8 mouse cellular contexts compared by ENCODE assay signal in the genomic region with DNA sequence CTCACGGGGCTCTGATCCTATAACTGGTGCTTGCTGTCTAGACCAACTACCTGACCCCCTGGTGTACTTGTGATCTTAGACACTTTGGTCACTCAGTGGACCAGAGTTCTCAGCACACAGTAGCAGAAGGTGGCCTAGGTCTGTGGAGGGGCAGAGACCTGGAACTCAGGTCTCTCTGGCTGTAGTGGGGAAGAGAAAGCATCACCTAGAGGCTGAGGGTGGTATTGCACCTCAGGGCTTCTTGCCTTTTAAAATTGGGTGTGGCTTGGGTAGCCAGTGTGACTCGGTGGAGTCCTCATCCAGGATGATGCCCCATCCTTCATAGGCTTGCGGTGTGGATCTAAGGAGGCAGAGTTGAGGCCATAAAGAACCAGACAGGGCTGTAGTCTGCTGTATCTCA. TPM values are rescaled to one million over a fixed set of nuclear protein-coding genes. Genes with fewer than 3 reads are reported as not detected.
DNase-seq lines count a peak whose midpoint lies in the region; ATAC-seq and TF ChIP-seq lines count a peak whose summit lies in the region.

No protein-coding gene starts in this region.

- no peaks in the 10 kb centered on the region for H3K27me3 ChIP-seq in forebrain, embryonic 10.5 days (ENCODE audit: poor library complexity, severe bottlenecking)
- H3K27me3 ChIP-seq in forebrain, embryonic 13.5 days: no peaks in the 10 kb centered on the region
- H3K27me3 ChIP-seq in midbrain, embryonic 14.5 days (ENCODE audit: control insufficient read depth, insufficient read depth, low read length): no peaks in the 10 kb centered on the region
- H3K27me3 ChIP-seq in midbrain, embryonic 16.5 days (ENCODE audit: control insufficient read depth, insufficient read depth, low read depth, low read length): no peaks in the 10 kb centered on the region
- no peaks in the 10 kb centered on the region for H3K27me3 ChIP-seq in limb, embryonic 11.5 days (ENCODE audit: control insufficient read depth, insufficient read depth, low read length)
- H3K27me3 ChIP-seq in small intestine, adult 2 months (ENCODE audit: control insufficient read depth, insufficient read depth, low read length): no peaks in the 10 kb centered on the region

- H3K4me3 ChIP-seq in forebrain, embryonic 10.5 days: no peak overlapping the region
- H3K4me3 ChIP-seq in forebrain, embryonic 13.5 days: no peak overlapping the region
- H3K4me3 ChIP-seq in midbrain, embryonic 14.5 days (replicated peaks; ENCODE audit: low read depth, low read length): no peak overlapping the region
- no peak overlapping the region for H3K4me3 ChIP-seq in midbrain, embryonic 16.5 days (ENCODE audit: low read depth, low read length)
- H3K4me3 ChIP-seq in cortical plate, adult 2 months (ENCODE audit: insufficient read depth, low read length): no peak overlapping the region
- H3K4me3 ChIP-seq in limb, embryonic 11.5 days (ENCODE audit: low read depth, low read length): no peak overlapping the region
- no peak overlapping the region for H3K4me3 ChIP-seq in small intestine, adult 2 months (ENCODE audit: low read depth, low read length)

- no peaks in the 10 kb centered on the region for H3K9me3 ChIP-seq in forebrain, embryonic 10.5 days
- H3K9me3 ChIP-seq in forebrain, embryonic 13.5 days (replicated peaks): no peaks in the 10 kb centered on the region
- H3K9me3 ChIP-seq in midbrain, embryonic 14.5 days (ENCODE audit: control insufficient read depth, low read length): no peaks in the 10 kb centered on the region
- no peaks in the 10 kb centered on the region for H3K9me3 ChIP-seq in midbrain, embryonic 16.5 days (replicated peaks; ENCODE audit: control insufficient read depth, low read length, poor library complexity, severe bottlenecking)
- no peaks in the 10 kb centered on the region for H3K9me3 ChIP-seq in limb, embryonic 11.5 days (ENCODE audit: control insufficient read depth, low read length)

- WGBS in forebrain, embryonic 10.5 days: 71% methylated on average over 3 of the region's 3 CpGs
- WGBS in forebrain, embryonic 13.5 days: 63% methylated on average over 3 of the region's 3 CpGs
- 62% methylated on average over 3 of the region's 3 CpGs for WGBS in midbrain, embryonic 14.5 days
- 53% methylated on average over 3 of the region's 3 CpGs for WGBS in midbrain, embryonic 16.5 days
- WGBS in limb, embryonic 11.5 days: 65% methylated on average over 3 of the region's 3 CpGs
- 53% methylated on average over 3 of the region's 3 CpGs for WGBS in small intestine, adult 2 months

- H3K9ac ChIP-seq in forebrain, embryonic 13.5 days: no peak overlapping the region
- H3K9ac ChIP-seq in midbrain, embryonic 14.5 days (replicated peaks; ENCODE audit: low read length): no peak overlapping the region
- H3K9ac ChIP-seq in midbrain, embryonic 16.5 days (ENCODE audit: low read depth, low read length): no peak overlapping the region
- H3K9ac ChIP-seq in limb, embryonic 11.5 days (ENCODE audit: low read length): no peak overlapping the region

- peak; percentile 38 for DNase-seq in forebrain, embryonic 10.5 days (ENCODE audit: extremely low spot score, low spot score)
- DNase-seq in midbrain, embryonic 14.5 days: peak; percentile 27
- peak; percentile 71 for DNase-seq in limb, embryonic 11.5 days (ENCODE audit: low spot score)
- DNase-seq in frontal cortex, postnatal 14 days (ENCODE audit: low spot score in 2 of 2): no peak

- TF ChIP-seq CTCF in cortical plate, adult 2 months (IDR thresholded peaks at IDR 0.05; ENCODE audit: extremely low read depth, insufficient read depth, low read length): peak; percentile 63
- peak; percentile 66; the same call in 1 of the 2 replicates for TF ChIP-seq CTCF in small intestine, adult 2 months (IDR thresholded peaks at IDR 0.05; ENCODE audit: extremely low read depth, insufficient read length, insufficient replicate concordance, low read depth, low read length)

- no peak for TF ChIP-seq POLR2A in cortical plate, adult 2 months (IDR thresholded peaks at IDR 0.05; ENCODE audit: extremely low read depth, insufficient read depth, low read length)
- TF ChIP-seq POLR2A in small intestine, adult 2 months (IDR thresholded peaks at IDR 0.05; ENCODE audit: low read depth, low read length): no peak

- ATAC-seq in forebrain, embryonic 13.5 days: no peak
- no peak for ATAC-seq in midbrain, embryonic 14.5 days (ENCODE audit: low FRiP score, low TSS enrichment)
- no peak for ATAC-seq in midbrain, embryonic 16.5 days
- no peak for ATAC-seq in limb, embryonic 11.5 days (ENCODE audit: insufficient number of reproducible peaks, low FRiP score, low TSS enrichment, low read depth)

- H3K4me1 ChIP-seq in forebrain, embryonic 10.5 days: peaks cover 47% of the 10 kb centered on the region
- H3K4me1 ChIP-seq in forebrain, embryonic 13.5 days: 0 out of 2 replicates have a peak, but pooled peaks cover 5% of the 10 kb centered on the region
- H3K4me1 ChIP-seq in midbrain, embryonic 14.5 days (ENCODE audit: control insufficient read depth, insufficient read depth, low read length): no peaks in the 10 kb centered on the region
- no peaks in the 10 kb centered on the region for H3K4me1 ChIP-seq in midbrain, embryonic 16.5 days (ENCODE audit: control insufficient read depth, insufficient read depth, low read length)
- H3K4me1 ChIP-seq in cortical plate, adult 2 months (ENCODE audit: control insufficient read depth, insufficient read depth, low read length): peaks cover 4% of the 10 kb centered on the region; the same call in 1 of the 2 replicates
- H3K4me1 ChIP-seq in limb, embryonic 11.5 days (ENCODE audit: control insufficient read depth, insufficient read depth, low read length): peaks cover 27% of the 10 kb centered on the region
- H3K4me1 ChIP-seq in small intestine, adult 2 months (ENCODE audit: control insufficient read depth, insufficient read depth, insufficient read length, low read length): no peaks in the 10 kb centered on the region

- H3K36me3 ChIP-seq in forebrain, embryonic 10.5 days (replicated peaks): no peaks in the 10 kb centered on the region
- no peaks in the 10 kb centered on the region for H3K36me3 ChIP-seq in forebrain, embryonic 13.5 days (ENCODE audit: poor library complexity, severe bottlenecking)
- no peaks in the 10 kb centered on the region for H3K36me3 ChIP-seq in midbrain, embryonic 14.5 days (ENCODE audit: control insufficient read depth, insufficient read depth, low read length)
- H3K36me3 ChIP-seq in midbrain, embryonic 16.5 days (ENCODE audit: control insufficient read depth, insufficient read depth, low read length): no peaks in the 10 kb centered on the region
- no peaks in the 10 kb centered on the region for H3K36me3 ChIP-seq in limb, embryonic 11.5 days (ENCODE audit: control insufficient read depth, insufficient read depth, low read length)
- H3K36me3 ChIP-seq in small intestine, adult 2 months (ENCODE audit: control insufficient read depth, insufficient read depth, low read length): no peaks in the 10 kb centered on the region

- H3K27ac ChIP-seq in forebrain, embryonic 10.5 days: no peak overlapping the region
- H3K27ac ChIP-seq in forebrain, embryonic 13.5 days: no peak overlapping the region
- no peak overlapping the region for H3K27ac ChIP-seq in midbrain, embryonic 14.5 days (replicated peaks; ENCODE audit: low read depth, low read length)
- no peak overlapping the region for H3K27ac ChIP-seq in midbrain, embryonic 16.5 days (ENCODE audit: low read length)
- no peak overlapping the region for H3K27ac ChIP-seq in cortical plate, adult 2 months (ENCODE audit: insufficient read depth, low read length)
- no peak overlapping the region for H3K27ac ChIP-seq in limb, embryonic 11.5 days (replicated peaks; ENCODE audit: low read depth, low read length)
- no peak overlapping the region for H3K27ac ChIP-seq in small intestine, adult 2 months (ENCODE audit: insufficient read depth, low read depth, low read length)

- no peak overlapping the region for H3K4me2 ChIP-seq in forebrain, embryonic 13.5 days
- no peak overlapping the region for H3K4me2 ChIP-seq in midbrain, embryonic 14.5 days (ENCODE audit: low read length)
- no peak overlapping the region for H3K4me2 ChIP-seq in midbrain, embryonic 16.5 days (ENCODE audit: low read length)
- no peak overlapping the region for H3K4me2 ChIP-seq in limb, embryonic 11.5 days (ENCODE audit: low read depth, severe bottlenecking)

RNA-seq across cellular contexts. Expression of a gene that starts 13.7 kb away (rescaled TPM):
- polyA plus RNA-seq in forebrain, embryonic 10.5 days (2016; fragmentation: Nextera tagmentation; extraction: Ambion mirVana): 11.0 and 11.1 TPM in 2 replicates
- 6.1 and 6.5 TPM in 2 replicates for polyA plus RNA-seq in forebrain, embryonic 13.5 days (2015; fragmentation: Nextera tagmentation; extraction: Ambion mirVana)
- polyA plus RNA-seq in midbrain, embryonic 14.5 days (2014; fragmentation: Nextera tagmentation; extraction: Ambion mirVana): 2.8 and 8.5 TPM in 2 replicates
- 5.9 and 6.4 TPM in 2 replicates for polyA plus RNA-seq in midbrain, embryonic 16.5 days (2015; fragmentation: Nextera tagmentation; extraction: Ambion mirVana)
- 32.6 and 34.1 TPM in 2 replicates for polyA plus RNA-seq in cortical plate, adult 2 months (2012; rRNA removed)
- polyA plus RNA-seq in limb, embryonic 11.5 days (2014; fragmentation: Nextera tagmentation; extraction: Ambion mirVana): 28.3 and 28.5 TPM in 2 replicates
- 7.8 and 12.3 TPM in 2 replicates for polyA plus RNA-seq in small intestine, adult 2 months (2012; rRNA removed)

Comparison
In these comparisons a context has a peak if more than half of its experiments do, and no peak if none do; other contexts are left out.
1. DNase-seq: peak in forebrain, embryonic 10.5 days (single experiment), midbrain, embryonic 14.5 days (single experiment) and limb, embryonic 11.5 days (single experiment); none in frontal cortex, postnatal 14 days (0 of 2).